Mouse (Mus musculus) frontal cortex, postnatal 36 days (tissue): ENCODE measurements around the gene Olfr488.
"Not testable (repeated sequence)": the region's sequence is repeated elsewhere in the genome, so short reads cannot be mapped to it uniquely, and the experiment has no call there.

Experiments
- DNase-seq, 2 experiments: peaks; one replicate each; pipeline ENCODE4 v3.0.0; 2022; ENCODE audit warnings: low spot score in 2 of 2

Gene Olfr488

DNA sequence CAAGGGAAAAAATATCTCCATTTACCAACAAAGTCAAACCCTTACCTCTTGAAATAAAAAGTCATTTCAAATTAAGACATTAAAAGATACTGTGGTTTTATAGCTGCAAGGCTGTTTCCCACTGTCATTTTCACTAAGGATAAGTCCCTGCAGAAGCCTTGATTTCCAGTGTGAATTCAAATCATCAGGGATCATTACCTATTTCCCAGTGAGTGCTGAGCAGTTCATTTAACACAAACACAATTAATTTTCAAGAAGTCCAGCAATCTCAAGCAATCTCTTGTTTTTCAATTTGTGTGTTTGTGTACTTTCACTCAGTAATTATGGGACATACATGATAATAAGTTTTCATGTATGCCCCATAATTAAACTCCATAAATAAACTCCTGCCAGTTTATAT, at the start of gene Olfr488:
Gene Olfr488 (minus strand): TSS at position 101 of the 400 bp plus-strand sequence.
- no peak for DNase-seq

DNA sequence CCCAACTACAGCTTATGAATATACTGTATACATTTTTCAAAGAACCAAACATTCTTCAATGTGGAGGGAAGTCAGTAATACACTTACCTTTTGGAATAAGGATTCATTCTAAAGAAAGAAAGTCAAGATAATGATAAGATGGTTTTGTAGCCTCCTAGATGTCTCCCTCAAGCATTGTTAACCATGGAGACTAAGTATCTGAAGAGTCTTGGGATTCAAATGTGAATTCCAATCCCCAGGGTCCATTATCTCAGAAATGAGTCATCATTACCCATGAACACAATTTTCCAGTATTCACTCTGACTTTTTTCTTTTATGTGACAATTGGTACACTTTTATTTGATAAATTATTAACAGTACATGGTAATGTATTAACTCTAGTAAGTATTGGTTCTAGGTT, 30.7 kb upstream of the Olfr488 start, which contains the start of gene Olfr490:
Gene Olfr490 (minus strand): TSS at position 101 of the 400 bp plus-strand sequence.
- DNase-seq = no peak

DNA sequence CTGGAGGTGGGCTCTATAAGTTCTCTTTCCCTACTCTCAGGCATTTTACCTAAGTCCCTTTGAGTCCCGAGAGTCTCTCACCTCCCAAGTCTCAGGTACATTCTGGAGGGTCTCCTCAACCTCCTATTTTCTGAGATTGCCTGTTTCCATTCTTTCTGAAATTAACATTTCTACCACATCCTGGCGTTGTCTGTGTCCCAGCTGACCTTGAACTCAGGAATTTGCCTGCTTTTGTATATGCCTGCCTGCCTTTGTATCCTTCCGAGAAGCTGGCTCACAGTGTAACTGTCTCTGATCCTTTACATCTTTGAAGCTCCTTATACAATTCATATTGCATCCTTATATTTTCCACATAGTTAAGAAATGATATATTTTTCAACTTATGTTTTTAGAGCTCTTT, 24.6 kb downstream of the Olfr488 start:
- DNase-seq = no peak

DNA sequence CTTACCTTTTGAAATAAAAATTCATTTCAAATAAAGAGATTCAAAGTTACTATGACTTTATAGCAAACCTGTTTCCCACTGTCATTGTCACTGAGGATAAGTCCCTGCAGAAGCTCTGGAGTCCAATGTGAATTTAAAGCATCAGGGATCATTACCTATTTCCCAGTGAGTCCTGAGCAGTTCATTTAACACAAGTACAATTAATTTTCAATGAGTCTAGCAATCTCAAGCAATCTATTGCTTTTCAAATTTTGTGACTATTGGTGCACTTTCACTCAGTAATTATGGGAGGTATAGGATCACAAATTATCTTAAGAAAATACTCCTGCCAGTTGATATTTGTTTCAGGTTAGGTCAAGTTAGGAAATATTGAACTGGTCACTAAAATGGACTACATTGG, 43.6 kb downstream of the Olfr488 start, which contains the start of gene Olfr487:
Gene Olfr487 (minus strand): TSS at position 101 of the 400 bp plus-strand sequence.
- not testable (repeated sequence) for DNase-seq
